Mouse (Mus musculus): ENCODE results near the gene Ccr1.
"Not testable (repeated sequence)": the region's sequence is repeated elsewhere in the genome, so short reads cannot be mapped to it uniquely, and the experiment has no call there.

DNA sequence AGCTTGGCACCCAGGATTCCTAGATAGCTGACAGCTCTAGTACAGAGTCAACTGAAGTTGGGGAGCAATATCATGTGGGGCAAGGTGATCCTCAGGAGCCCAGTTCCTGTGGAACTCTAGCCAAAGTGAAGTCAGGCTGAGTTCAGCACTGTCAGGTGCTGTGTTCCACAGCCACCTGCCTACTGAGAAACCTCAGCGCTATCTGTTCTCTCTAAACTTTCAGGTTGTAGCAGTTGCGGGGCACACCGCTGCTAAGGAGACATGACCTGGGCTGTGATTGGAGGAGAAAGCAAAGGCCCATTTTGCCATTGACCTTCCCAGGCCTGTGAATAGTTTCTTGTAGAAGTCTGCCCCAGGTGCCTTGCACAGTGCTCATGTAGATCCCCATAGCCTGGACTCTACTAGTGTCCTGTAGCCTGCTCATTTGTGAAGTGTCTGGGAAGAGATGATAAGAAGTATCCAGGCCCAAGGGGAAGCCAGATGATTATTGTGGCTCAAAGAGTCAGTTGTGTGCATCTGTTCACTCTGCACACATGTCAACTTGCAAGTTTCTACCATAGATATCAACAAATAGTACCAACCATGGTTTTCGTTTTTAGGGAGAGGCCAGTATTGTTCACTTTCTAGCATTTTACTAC is 1.5 kb downstream of the Ccr1 start:
- not testable (repeated sequence) for TF ChIP-seq ZNF384 (IDR thresholded peaks at IDR 0.05; ENCODE audit: low read depth, low read length); HCFC1 (IDR thresholded peaks at IDR 0.05; ENCODE audit: borderline replicate concordance, insufficient read depth, low read length); ZC3H11A (IDR thresholded peaks at IDR 0.05; ENCODE audit: borderline replicate concordance, low read depth, low read length); MAFK (IDR thresholded peaks at IDR 0.05; ENCODE audit: insufficient read depth, low read depth, low read length)
